Mouse (Mus musculus): ENCODE measurements at regions not wholly inside any gene's neighbourhood (a gene's known extent, or its start where the extent isn't known, plus 50 kb on each side); places are given as distances from the start of the nearest gene placed in this dataset.

- no peak for TF ChIP-seq CTCF (IDR thresholded peaks at IDR 0.05; ENCODE audit: low read depth, low read length)
- TF ChIP-seq POLR2A (IDR thresholded peaks at IDR 0.05; ENCODE audit: extremely low read depth, insufficient read depth, low read length), result no peak
Measured at GRCm38 (mm10) chr12:7816616-7817015, 160.8 kb upstream of the Apob start.

Data from liver, adult 2 months (tissue).